Mouse (Mus musculus) stomach, postnatal 0 days (tissue): ENCODE data around the gene Mfsd5.

Source experiments
- CTCF ChIP-seq: IDR thresholded peaks from 2 replicates; pipeline ENCODE4 v1.5.1; 2016; ENCODE audit warnings: antibody characterized with exemption, low read depth, mild to moderate bottlenecking, moderate library complexity
- EP300 ChIP-seq: optimal IDR thresholded peaks from 2 replicates; pipeline ENCODE3; 2016; ENCODE audit warnings: antibody characterized with exemption

DNA sequence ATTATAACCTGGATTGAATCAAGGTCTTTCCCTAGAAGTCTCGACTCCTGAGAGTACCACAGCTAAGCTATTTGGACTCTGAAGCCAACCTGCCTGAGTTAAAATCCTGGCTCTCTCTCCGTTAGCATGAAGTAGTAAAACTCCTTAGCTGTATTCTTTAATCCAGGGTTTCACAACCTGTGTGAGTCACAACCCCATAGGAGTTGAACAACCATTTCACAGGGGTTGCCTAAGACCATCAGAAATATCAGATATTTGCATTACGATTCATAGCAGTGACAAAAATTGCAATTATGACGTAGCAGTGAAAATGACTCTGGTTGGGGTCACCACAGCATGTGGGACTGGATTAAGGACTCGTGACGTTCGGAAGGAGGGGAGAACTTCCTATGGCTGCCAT lies 46.5 kb upstream of the Mfsd5 start:
- TF ChIP-seq EP300 (no peak), CTCF (no peak)
